Mouse (Mus musculus) hindbrain, embryonic 12.5 days (tissue): ENCODE data around the gene Lefty2. TPM values are rescaled to one million over a fixed set of nuclear protein-coding genes. Genes with fewer than 3 reads are reported as not detected.

Experiments
- ATAC-seq: fragments of 200-750 bp; cut with Nextera tagmentation; 2 replicates; pipeline ENCODE4 v1.8.0; 2017; ENCODE audit warnings: moderate TSS enrichment; ENCODE audit not compliant: low FRiP score
- H3K27ac ChIP-seq: fragments of 300-500 bp; sonication (generic); 2 replicates; pipeline ENCODE4 v1.5.1; 2016; ENCODE audit warnings: mild to moderate bottlenecking
- H3K27me3 ChIP-seq: fragments of 300-500 bp; sonication (generic); 2 replicates; pipeline ENCODE4 v1.6.1; 2016; ENCODE audit warnings: mild to moderate bottlenecking
- H3K36me3 ChIP-seq: fragments of 300-500 bp; sonication (generic); 2 replicates; pipeline ENCODE4 v1.6.1; 2016; ENCODE audit warnings: mild to moderate bottlenecking
- H3K4me1 ChIP-seq: fragments of 300-500 bp; sonication (generic); 2 replicates; pipeline ENCODE4 v1.6.1; 2016
- H3K4me2 ChIP-seq: fragments of 300-500 bp; sonication (generic); replicated peaks from 2 replicates; pipeline ENCODE4 v1.6.1; 2016; ENCODE audit warnings: mild to moderate bottlenecking
- H3K4me3 ChIP-seq: fragments of 300-500 bp; sonication (generic); 2 replicates; pipeline ENCODE4 v1.5.1; 2016; ENCODE audit warnings: mild to moderate bottlenecking
- H3K9ac ChIP-seq: fragments of 300-500 bp; sonication (generic); 2 replicates; pipeline ENCODE4 v1.6.1; 2016; ENCODE audit warnings: mild to moderate bottlenecking, moderate library complexity
- H3K9me3 ChIP-seq: fragments of 300-500 bp; sonication (generic); replicated peaks from 2 replicates; pipeline ENCODE4 v1.6.1; 2016; ENCODE audit warnings: mild to moderate bottlenecking
- WGBS: fragments of 180-500 bp; shearing (Covaris S2); methylation state at CpG from one replicate; pipeline ENCODE4 v1.1.7; 2016; 5-methylcytosine and 5-hydroxymethylcytosine counted together
- polyA plus RNA-seq: library from polyadenylated mRNA; unstranded; fragments of >200 nt; fragmentation: Nextera tagmentation; extraction: Ambion mirVana; gene quantifications from 2 replicates; pipeline ENCODE4 v1.2.1, GENCODE M21; 2016

The Lefty2 gene
- polyA plus RNA-seq, 1 experiment from 2014 or later, result 0.08 TPM

DNA sequence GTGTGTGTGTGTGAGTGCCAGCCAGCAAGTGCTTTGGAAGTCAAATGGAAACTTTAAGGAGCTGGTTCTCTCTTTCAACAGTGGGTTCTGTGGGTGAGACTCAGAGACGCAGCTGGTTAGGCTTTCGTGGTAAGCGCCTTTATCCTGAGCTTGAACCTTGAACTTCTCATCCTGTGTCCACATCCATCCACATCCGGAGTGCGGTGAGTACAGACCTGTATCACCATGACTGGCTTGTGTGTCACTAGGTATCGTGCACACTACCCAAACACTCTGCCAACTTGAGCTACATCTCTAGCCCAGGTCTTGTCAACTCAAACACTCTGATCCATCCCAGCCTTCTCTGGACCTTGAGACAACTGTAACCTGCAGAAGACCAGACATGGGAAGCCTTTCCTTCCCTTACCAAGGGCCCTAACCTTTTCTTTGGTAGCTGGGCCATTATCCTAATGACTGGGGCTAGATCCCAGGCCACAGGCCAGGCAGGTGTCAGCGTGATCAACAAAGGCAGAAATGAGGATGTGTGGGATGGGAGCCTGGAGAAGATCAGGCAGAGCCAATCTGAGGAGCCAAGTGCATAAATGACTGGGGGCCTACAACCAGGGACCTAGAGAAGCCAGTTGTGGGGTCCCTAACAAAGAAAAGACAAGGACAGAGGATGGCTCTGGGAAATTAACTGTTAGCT is 48.0 kb downstream of the Lefty2 start:
- H3K9me3 ChIP-seq, result no peaks in the 10 kb centered on the region
- WGBS, result 84% methylated on average over 7 of the region's 7 CpGs
- H3K4me2 ChIP-seq, result peak overlapping the region; percentile 95
- no peak overlapping the region for H3K27ac ChIP-seq
- H3K4me1 ChIP-seq, result peaks cover 25% of the 10 kb centered on the region
- no peak overlapping the region for H3K4me3 ChIP-seq
- peaks cover 81% of the 10 kb centered on the region for H3K27me3 ChIP-seq
- no peak for ATAC-seq
- H3K9ac ChIP-seq, result no peak overlapping the region
- no peaks in the 10 kb centered on the region for H3K36me3 ChIP-seq

DNA sequence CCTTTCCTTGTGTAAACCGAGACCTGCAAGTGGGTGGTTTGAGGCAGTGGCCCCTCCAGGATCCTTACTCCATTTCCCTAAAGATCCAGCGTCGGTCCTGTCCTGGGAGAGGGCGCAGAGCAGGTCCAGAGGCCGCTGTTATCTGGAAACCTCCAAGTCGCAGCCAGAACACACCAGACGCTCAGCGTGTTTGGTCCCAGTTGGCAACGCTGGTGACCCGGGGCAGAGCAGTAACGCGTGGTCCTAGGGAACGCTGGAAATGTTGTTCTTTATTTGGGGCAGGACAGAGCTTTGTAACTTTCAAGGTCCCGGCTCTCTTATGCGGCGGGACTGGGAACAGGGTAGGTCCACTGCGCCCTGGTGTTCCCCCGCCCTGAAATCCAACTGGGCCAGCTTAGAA is 48.8 kb downstream of the Lefty2 start:
- 4% methylated on average over 18 of the region's 18 CpGs for WGBS
- Histone ChIP-seq H3K27ac (no peak overlapping the region), H3K4me2 (peak overlapping the region; percentile 95), H3K4me3 (peak overlapping the region; percentile 70), H3K27me3 (peaks cover 72% of the 10 kb centered on the region), H3K9ac (peak overlapping the region; percentile 68), H3K4me1 (peaks cover 25% of the 10 kb centered on the region), H3K36me3 (no peaks in the 10 kb centered on the region), H3K9me3 (no peaks in the 10 kb centered on the region)
- ATAC-seq, result 0 out of 2 replicates have a peak, but pooled peaks have one; percentile 57

DNA sequence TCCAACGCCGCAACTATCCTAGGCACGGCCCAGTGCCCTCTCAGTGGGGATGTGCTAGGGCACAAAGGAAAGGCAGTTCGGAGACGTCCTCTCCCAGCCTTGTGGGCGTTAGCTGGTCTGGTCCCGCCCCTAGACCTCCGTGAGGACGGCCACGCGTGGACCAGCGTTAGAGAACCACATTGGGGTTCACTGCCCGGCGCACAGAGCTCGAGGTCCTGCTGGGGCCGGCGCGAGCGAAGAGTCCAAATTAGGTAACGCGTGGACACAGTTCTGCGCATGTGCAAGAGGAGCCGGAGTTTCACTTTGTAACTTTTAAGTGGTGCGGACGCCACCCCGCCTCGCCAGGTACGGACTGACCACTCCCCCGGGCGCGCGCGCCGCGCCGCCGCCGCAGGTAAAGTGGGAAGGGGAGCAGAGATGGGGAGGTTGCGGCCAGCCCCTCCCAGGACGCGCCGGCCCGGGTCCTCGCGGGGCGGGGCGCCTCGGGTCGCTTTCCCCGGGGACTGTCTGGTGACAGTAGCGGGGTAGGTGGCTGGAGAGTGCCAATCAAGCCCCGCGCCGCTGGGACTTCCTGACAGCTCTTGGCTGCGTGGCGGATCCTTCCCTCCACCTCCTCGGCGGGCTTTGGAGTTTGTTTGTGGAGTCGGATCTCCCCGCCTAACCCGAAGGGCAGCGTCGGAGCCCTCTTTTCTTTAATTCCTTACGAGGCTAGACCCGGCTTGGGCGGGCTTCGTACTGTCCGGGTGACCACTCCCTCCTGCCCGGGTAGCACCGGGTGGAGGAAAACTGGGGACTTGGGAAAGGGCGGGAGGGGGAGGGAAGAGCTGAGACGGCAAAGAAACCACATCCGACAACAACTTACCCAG is 49.5 kb downstream of the Lefty2 start, which contains the start of gene Tmem63a:
Gene Tmem63a (plus strand): TSS at position 179 of the 866 bp plus-strand sequence.
- Histone ChIP-seq H3K9ac (peak within 1 kb of the TSS; percentile 68), H3K27me3 (peaks cover 66% of the 10 kb centered on the region), H3K4me2 (peak within 1 kb of the TSS; percentile 95), H3K9me3 (no peaks in the 10 kb centered on the region), H3K27ac (no peak within 1 kb of the TSS), H3K4me1 (peaks cover 25% of the 10 kb centered on the region), H3K4me3 (peak within 1 kb of the TSS; percentile 70), H3K36me3 (no peaks in the 10 kb centered on the region)
- ATAC-seq, result peak; percentile 46; the same call in 1 of the 2 replicates
- WGBS, result under 1% methylated on average over 73 of the region's 73 CpGs

DNA sequence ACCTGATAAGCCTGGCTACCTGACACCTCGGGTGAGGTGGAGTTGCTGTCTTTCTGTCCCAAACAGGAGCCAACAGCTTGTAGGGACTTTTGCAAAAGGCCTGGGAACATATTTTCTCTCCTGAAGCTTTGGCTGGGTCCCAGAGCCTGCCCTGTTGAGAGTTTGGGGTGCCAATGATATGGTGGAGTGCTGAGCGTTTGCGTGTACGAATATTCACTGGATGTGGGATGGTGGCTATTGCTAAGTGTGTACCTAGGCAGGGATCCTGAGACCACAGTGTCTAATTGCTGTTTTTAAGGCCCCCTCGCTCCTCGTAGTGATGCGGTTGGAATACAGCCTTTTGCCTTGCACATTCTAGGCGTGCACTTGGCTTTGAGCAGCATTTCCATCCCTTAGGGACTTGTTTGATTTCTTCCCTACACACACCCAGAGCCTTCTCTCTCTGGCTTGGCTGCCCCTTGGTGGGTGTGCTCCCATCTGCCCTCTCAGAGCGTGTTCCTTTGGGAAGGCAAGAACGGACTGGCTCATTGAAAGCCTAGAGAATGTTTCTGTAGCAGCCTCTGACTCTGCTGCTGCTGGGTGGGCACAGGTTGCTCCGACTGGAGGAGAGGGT is 50.2 kb downstream of the Lefty2 start:
- ATAC-seq, result no peak
- Histone ChIP-seq H3K36me3 (no peaks in the 10 kb centered on the region), H3K4me2 (peak overlapping the region; percentile 95), H3K4me1 (peaks cover 25% of the 10 kb centered on the region), H3K9ac (peak overlapping the region; percentile 68; the same call in 1 of the 2 replicates), H3K27me3 (peaks cover 58% of the 10 kb centered on the region), H3K27ac (no peak overlapping the region), H3K9me3 (no peaks in the 10 kb centered on the region), H3K4me3 (peak overlapping the region; percentile 70)
- WGBS, result 47% methylated on average over 11 of the region's 11 CpGs

DNA sequence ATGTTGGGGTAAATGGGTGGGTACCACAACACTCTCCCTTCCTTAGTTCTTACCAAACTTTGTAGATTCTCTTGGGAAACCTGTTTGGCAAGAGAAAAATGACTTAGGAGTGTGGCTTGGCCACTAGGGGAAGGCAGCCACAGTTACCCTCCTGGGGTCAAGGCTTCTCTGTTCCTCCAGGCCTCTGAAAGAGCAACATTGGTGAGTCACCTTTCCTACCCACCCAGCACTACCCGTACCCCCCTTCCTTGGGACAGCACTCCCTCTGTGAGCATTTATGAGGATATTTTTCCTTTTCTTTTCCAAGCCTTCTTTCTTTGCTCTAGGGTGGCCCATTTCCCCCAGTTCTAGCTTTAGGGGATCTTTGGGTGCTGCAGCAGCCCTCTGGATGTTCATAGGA is 51.0 kb downstream of the Lefty2 start:
- no peak overlapping the region for H3K4me2 ChIP-seq
- H3K9me3 ChIP-seq, result no peaks in the 10 kb centered on the region
- no peaks in the 10 kb centered on the region for H3K36me3 ChIP-seq
- H3K4me3 ChIP-seq, result no peak overlapping the region
- H3K27me3 ChIP-seq, result peaks cover 55% of the 10 kb centered on the region
- WGBS, result 86% methylated on average over 1 of the region's 1 CpGs
- no peak for ATAC-seq
- H3K27ac ChIP-seq, result no peak overlapping the region
- no peak overlapping the region for H3K9ac ChIP-seq
- H3K4me1 ChIP-seq, result peaks cover 25% of the 10 kb centered on the region

DNA sequence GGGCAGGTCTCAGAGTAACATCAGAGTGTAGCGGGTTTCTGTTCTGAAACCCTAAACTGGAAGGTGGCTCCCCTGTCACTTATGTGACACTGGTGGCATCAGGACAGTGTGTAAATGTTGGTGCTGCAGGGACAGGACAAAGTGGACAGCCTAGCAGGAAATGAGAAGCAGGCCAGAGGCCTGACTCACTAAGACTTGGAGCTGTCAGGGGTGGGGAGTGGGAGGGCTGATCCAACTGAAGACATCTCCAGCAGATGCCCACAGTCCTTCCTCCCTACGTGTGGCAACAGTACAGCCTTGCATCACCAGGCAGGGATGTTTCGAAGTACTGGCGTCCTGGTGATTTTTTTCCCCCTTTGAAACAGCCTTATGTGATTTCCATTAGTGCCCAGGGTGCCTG is 51.6 kb downstream of the Lefty2 start:
- ATAC-seq, result no peak
- Histone ChIP-seq H3K27ac (no peak overlapping the region), H3K4me1 (peaks cover 25% of the 10 kb centered on the region), H3K4me2 (no peak overlapping the region), H3K36me3 (no peaks in the 10 kb centered on the region), H3K9me3 (no peaks in the 10 kb centered on the region), H3K4me3 (no peak overlapping the region), H3K27me3 (peaks cover 55% of the 10 kb centered on the region), H3K9ac (no peak overlapping the region)
- 81% methylated on average over 4 of the region's 4 CpGs for WGBS

DNA sequence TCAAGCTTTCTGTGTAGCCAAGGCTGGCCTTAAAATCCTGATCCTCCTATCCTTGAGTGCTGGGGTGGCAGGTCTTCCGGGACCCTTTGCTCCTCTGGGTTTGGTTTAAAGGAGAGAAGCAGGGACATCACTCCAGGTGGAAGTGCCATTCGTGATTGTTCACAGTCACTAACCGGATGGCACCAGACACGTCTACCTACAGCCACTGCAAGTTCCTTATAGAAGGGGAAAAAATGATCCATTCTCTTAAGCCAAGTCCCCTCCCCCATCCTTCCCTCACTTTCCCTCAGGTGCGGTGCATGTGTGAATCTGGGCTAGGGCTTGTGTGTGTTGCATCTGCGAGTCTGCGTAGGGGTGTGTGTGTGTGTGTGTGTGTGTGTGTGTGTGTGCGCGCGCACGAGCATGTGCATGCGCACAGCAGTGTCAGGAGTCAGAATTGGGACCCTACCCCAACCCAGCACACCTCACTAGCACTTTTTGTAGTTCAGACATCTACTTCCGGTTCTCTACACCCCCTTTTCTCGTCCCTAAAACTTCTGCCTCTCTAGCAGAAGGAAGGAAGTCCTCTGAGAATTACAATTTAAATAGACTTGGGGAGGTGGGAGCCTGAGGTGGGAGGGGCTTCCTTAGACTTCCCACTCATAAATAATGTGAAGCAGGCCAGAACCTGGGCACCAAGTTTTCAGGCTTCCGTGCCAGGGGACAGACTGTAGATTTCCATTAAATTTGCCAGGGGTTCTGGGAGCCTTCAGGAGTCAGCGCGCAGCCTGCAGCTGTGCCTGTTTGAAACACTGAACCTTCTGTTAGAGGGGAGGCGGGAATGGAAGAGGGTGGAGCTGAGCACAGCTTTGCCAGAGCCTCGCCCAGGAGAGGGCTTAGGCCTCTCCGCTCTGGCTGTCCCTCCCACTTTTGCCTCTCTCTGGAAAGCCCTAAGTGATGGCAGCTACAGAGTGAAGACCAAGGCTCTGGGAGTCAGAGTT is 52.4 kb downstream of the Lefty2 start:
- Histone ChIP-seq H3K9me3 (no peaks in the 10 kb centered on the region), H3K4me3 (no peak overlapping the region), H3K27me3 (peaks cover 50% of the 10 kb centered on the region), H3K36me3 (no peaks in the 10 kb centered on the region), H3K27ac (no peak overlapping the region), H3K4me2 (peak overlapping the region; percentile 15; the same call in 1 of the 2 replicates), H3K9ac (no peak overlapping the region), H3K4me1 (peaks cover 25% of the 10 kb centered on the region)
- 29% methylated on average over 20 of the region's 20 CpGs for WGBS
- peak; percentile 59; the same call in 1 of the 2 replicates for ATAC-seq

DNA sequence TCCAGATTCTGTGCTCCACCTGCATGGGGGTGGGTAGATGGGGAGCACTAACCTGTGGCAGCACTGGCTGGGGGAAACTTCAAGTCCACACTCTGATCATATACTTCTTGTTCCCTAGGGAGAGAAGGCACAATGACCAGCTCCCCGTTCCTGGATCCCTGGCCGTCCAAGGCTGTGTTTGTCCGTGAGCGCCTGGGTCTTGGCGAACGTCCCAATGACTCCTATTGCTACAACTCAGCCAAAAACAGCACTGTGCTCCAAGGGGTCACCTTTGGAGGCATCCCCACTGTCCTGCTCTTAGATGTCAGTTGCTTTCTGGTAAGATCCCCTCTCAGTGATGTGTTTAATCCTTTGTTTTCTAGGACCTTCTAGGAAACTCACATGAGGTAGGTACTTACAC is 53.5 kb downstream of the Lefty2 start:
- H3K9me3 ChIP-seq, result no peaks in the 10 kb centered on the region
- WGBS, result 87% methylated on average over 6 of the region's 6 CpGs
- no peaks in the 10 kb centered on the region for H3K36me3 ChIP-seq
- no peak for ATAC-seq
- H3K27me3 ChIP-seq, result peaks cover 38% of the 10 kb centered on the region
- no peak overlapping the region for H3K4me2 ChIP-seq
- no peak overlapping the region for H3K4me3 ChIP-seq
- no peak overlapping the region for H3K9ac ChIP-seq
- peaks cover 23% of the 10 kb centered on the region for H3K4me1 ChIP-seq
- no peak overlapping the region for H3K27ac ChIP-seq

Other genes starting within 250 kb of the Lefty2 start
- 0.09 and 0.18 TPM in 2 replicates for gene Mixl1, start 196.1 kb upstream of the Lefty2 start, polyA plus RNA-seq
- gene Acbd3, start 167.1 kb upstream of the Lefty2 start, polyA plus RNA-seq, result 31.5 and 32.7 TPM in 2 replicates
- 3,274 and 3,635 TPM in 2 replicates for gene H3f3a, start 79.2 kb upstream of the Lefty2 start, polyA plus RNA-seq
- gene Sde2, start 42.0 kb upstream of the Lefty2 start, polyA plus RNA-seq, result 35.6 and 39.7 TPM in 2 replicates
- 80.3 and 91.6 TPM in 2 replicates for gene Pycr2, start 11.2 kb downstream of the Lefty2 start, polyA plus RNA-seq
- gene Lefty1, start 41.9 kb downstream of the Lefty2 start, polyA plus RNA-seq, result 0.46 and 1.7 TPM in 2 replicates
- 6.9 and 7.2 TPM in 2 replicates for gene Tmem63a, start 49.2 kb downstream of the Lefty2 start, polyA plus RNA-seq
- gene Ephx1, start 127.8 kb downstream of the Lefty2 start, polyA plus RNA-seq, result 2.1 and 2.4 TPM in 2 replicates
- gene 9130409I23Rik, start 158.1 kb downstream of the Lefty2 start, polyA plus RNA-seq, result 0.10 TPM in 1 of 2 replicates, not detected in the other